Mouse (Mus musculus) neural tube, embryonic 11.5 days (tissue): ENCODE data around the gene Zfp536. TPM values are rescaled to one million over a fixed set of nuclear protein-coding genes. Genes with fewer than 3 reads are reported as not detected.

Experiments
- ATAC-seq: fragments of 200-750 bp; cut with Nextera tagmentation; 2 replicates; pipeline ENCODE4 v1.8.0; 2017; ENCODE audit warnings: moderate number of reproducible peaks, mild to moderate bottlenecking, moderate TSS enrichment, moderate library complexity; ENCODE audit not compliant: insufficient read depth, low FRiP score, low TSS enrichment
- DNase-seq: peaks from one replicate; pipeline ENCODE4 v3.0.0-alpha.2; 2015; ENCODE audit warnings: low spot score
- H3K27ac ChIP-seq: fragments of 300-500 bp; sonication (generic); 2 replicates; pipeline ENCODE4 v1.5.1; 2014; ENCODE audit warnings: low read depth, mild to moderate bottlenecking, low read length
- H3K27me3 ChIP-seq: fragments of 300-500 bp; sonication (generic); 2 replicates; pipeline ENCODE4 v1.6.1; 2014; ENCODE audit warnings: mild to moderate bottlenecking, low read length, mixed read lengths; ENCODE audit not compliant: control insufficient read depth, insufficient read depth
- H3K36me3 ChIP-seq: fragments of 300-500 bp; sonication (generic); 2 replicates; pipeline ENCODE4 v1.6.1; 2014; ENCODE audit warnings: mild to moderate bottlenecking, low read length, moderate library complexity, mixed read lengths; ENCODE audit not compliant: control insufficient read depth, insufficient read depth
- H3K4me1 ChIP-seq: fragments of 300-500 bp; sonication (generic); 2 replicates; pipeline ENCODE4 v1.6.1; 2014; ENCODE audit warnings: low read length, mixed read lengths; ENCODE audit not compliant: control insufficient read depth, insufficient read depth
- H3K4me2 ChIP-seq: fragments of 300-500 bp; sonication (generic); 2 replicates; pipeline ENCODE4 v1.6.1; 2014; ENCODE audit warnings: low read depth, mild to moderate bottlenecking, moderate library complexity
- H3K4me3 ChIP-seq: fragments of 300-500 bp; sonication (generic); 2 replicates; pipeline ENCODE4 v1.5.1; 2014; ENCODE audit warnings: low read depth, low read length
- H3K9ac ChIP-seq: fragments of 300-500 bp; sonication (generic); 2 replicates; pipeline ENCODE4 v1.6.1; 2014; ENCODE audit warnings: mild to moderate bottlenecking, low read length
- H3K9me3 ChIP-seq: fragments of 300-500 bp; sonication (generic); 2 replicates; pipeline ENCODE4 v1.6.1; 2016; ENCODE audit warnings: low read length; ENCODE audit not compliant: control insufficient read depth
- WGBS: fragments of 180-500 bp; shearing (Covaris S2); extraction: QIAGEN DNeasy Blood & Tissue Kit; methylation state at CpG from one replicate; pipeline ENCODE4 v1.1.7; 2014; 5-methylcytosine and 5-hydroxymethylcytosine counted together
- polyA plus RNA-seq: library from polyadenylated mRNA; unstranded; fragments of >200 nt; fragmentation: Nextera tagmentation; extraction: Ambion mirVana; gene quantifications from 2 replicates; pipeline ENCODE4 v1.2.1, GENCODE M21; 2014

Gene Zfp536
- polyA plus RNA-seq, 1 experiment from 2014 or later: 23.6 TPM

DNA sequence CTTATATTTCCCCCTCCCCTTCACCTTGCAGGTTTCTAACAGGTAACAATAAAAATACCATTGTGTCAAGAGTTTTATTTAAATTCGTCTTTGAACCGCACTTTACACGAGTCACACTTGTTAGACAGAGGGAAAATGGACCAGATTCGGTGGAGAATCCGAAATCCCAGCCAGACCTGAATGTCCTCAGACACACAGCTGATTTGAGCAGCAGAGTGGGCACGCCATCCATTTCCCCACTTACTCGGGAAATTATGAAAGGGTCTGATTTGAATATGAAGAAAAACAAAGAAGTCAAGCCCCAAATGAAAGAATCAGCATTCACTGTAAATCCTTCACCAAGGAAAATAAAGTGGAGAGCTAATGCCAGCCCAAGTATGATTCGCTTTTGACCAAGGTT lies 208.1 kb downstream of the Zfp536 start:
- Histone ChIP-seq H3K9me3 (no peaks in the 10 kb centered on the region), H3K27ac (peak overlapping the region; percentile 60; the same call in 1 of the 2 replicates), H3K27me3 (no peaks in the 10 kb centered on the region), H3K9ac (no peak overlapping the region), H3K4me3 (no peak overlapping the region), H3K4me1 (peaks cover 47% of the 10 kb centered on the region), H3K4me2 (no peak overlapping the region), H3K36me3 (no peaks in the 10 kb centered on the region; the same call in 1 of the 2 replicates)
- WGBS: 51% methylated on average over 8 of the region's 8 CpGs
- ATAC-seq (no peak), DNase-seq (no peak)

DNA sequence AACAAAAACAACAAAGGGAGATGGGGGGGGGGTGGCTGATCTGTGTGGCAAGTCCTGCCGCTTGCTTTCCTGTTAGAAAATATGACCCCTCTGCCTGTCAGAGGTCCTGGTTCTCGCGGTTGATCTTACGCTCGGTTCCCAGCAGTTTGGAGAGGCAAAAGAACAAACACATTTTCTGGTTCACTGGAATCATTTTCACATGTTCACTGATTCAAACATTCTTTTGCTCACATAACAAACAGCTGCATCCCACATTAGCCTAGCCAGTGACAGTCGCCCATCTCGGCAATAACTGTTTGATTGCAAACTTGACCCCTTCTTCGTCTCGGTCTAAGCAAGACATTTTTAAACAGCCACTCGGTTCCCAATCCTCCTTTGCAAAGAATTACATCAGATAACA lies 208.8 kb downstream of the Zfp536 start:
- 8% methylated on average over 10 of the region's 10 CpGs for WGBS
- Histone ChIP-seq H3K4me3 (no peak overlapping the region), H3K4me2 (peak overlapping the region; percentile 13), H3K4me1 (peaks cover 47% of the 10 kb centered on the region), H3K27me3 (no peaks in the 10 kb centered on the region), H3K27ac (0 out of 2 replicates have a peak overlapping the region, but pooled peaks have one; percentile 34), H3K36me3 (no peaks in the 10 kb centered on the region; the same call in 1 of the 2 replicates), H3K9ac (no peak overlapping the region), H3K9me3 (no peaks in the 10 kb centered on the region)
- peak; percentile 26 for DNase-seq
- no peak for ATAC-seq

DNA sequence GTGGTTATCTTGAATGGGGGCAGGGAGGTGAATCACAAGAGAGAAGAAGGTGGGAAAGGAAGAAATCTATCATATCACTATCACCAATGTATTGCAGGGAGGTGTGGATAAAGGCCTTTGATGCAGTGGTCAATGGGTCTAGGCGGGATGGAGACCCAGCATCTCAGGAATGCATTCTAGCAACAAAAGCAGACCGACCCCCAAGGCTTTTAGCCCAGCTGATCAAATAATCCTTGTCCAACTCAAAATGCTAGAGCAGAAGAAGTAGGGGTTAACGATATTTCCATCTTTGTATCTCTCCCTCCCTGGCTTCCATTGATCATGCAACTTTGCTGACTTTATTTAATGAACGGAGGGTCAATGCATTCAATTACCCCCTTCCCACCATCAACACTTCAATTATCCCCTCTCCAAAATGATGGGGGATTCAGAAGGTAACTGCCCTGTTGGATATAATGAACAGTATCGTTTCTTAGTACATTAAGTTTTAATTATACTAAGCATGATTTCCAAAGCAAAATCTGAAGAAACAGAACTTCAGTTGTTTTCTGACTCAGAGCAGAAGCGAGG lies 209.5 kb downstream of the Zfp536 start:
- ATAC-seq (no peak), DNase-seq (no peak)
- Histone ChIP-seq H3K4me2 (peak overlapping the region; percentile 13), H3K27me3 (no peaks in the 10 kb centered on the region), H3K27ac (peak overlapping the region; percentile 34; the same call in 1 of the 2 replicates), H3K4me3 (no peak overlapping the region), H3K4me1 (peaks cover 47% of the 10 kb centered on the region), H3K9me3 (no peaks in the 10 kb centered on the region), H3K36me3 (no peaks in the 10 kb centered on the region), H3K9ac (no peak overlapping the region)
- 15% methylated on average over 6 of the region's 6 CpGs for WGBS

DNA sequence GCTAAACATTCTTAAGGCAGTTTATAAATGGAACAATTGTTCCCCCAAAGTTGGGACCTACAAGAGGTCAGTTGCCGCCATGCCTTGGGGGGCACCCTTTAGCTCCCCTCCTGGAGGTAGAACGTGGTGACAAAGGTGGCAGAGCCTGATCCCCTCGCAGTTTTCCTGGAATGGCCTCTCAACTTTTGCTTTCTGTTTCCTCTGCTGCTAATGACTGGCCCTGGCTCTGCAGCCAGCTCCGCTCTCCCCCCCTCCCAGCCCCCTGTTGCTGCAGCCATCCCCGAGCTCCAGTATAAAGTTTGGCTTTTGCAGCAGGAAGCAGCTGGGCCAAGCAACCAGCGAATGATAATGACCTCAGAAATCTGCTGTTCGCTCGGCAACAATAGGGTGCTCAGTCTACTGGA lies 210.3 kb downstream of the Zfp536 start:
- WGBS: 4% methylated on average over 8 of the region's 8 CpGs
- peak; percentile 79 for DNase-seq
- Histone ChIP-seq H3K4me2 (peak overlapping the region; percentile 42), H3K4me3 (no peak overlapping the region), H3K9me3 (no peaks in the 10 kb centered on the region), H3K9ac (peak overlapping the region; percentile 33; the same call in 1 of the 2 replicates), H3K36me3 (no peaks in the 10 kb centered on the region), H3K4me1 (peaks cover 47% of the 10 kb centered on the region), H3K27ac (peak overlapping the region; percentile 54; the same call in 1 of the 2 replicates), H3K27me3 (no peaks in the 10 kb centered on the region)
- peak; percentile 66 for ATAC-seq

- Histone ChIP-seq H3K4me2 (peak overlapping the region; percentile 42; the same call in 1 of the 2 replicates), H3K27me3 (no peaks in the 10 kb centered on the region), H3K27ac (peak overlapping the region; percentile 54), H3K9me3 (no peaks in the 10 kb centered on the region), H3K4me3 (no peak overlapping the region), H3K4me1 (peaks cover 47% of the 10 kb centered on the region), H3K9ac (no peak overlapping the region), H3K36me3 (no peaks in the 10 kb centered on the region)
- 22% methylated on average over 7 of the region's 7 CpGs for WGBS
- DNase-seq: peak; percentile 40
- no peak for ATAC-seq
Observed at GRCm38 (mm10) chr7:37562505-37562904, 210.9 kb downstream of the Zfp536 start.

GRCm38 (mm10) chr7:37560581-37560980 lies 212.9 kb downstream of the Zfp536 start:
- 73% methylated on average over 7 of the region's 7 CpGs for WGBS
- Histone ChIP-seq H3K9ac (no peak overlapping the region), H3K4me3 (no peak overlapping the region), H3K27me3 (no peaks in the 10 kb centered on the region), H3K27ac (no peak overlapping the region), H3K4me1 (peaks cover 35% of the 10 kb centered on the region), H3K36me3 (no peaks in the 10 kb centered on the region), H3K9me3 (no peaks in the 10 kb centered on the region), H3K4me2 (no peak overlapping the region)
- DNase-seq: no peak
- no peak for ATAC-seq

DNA sequence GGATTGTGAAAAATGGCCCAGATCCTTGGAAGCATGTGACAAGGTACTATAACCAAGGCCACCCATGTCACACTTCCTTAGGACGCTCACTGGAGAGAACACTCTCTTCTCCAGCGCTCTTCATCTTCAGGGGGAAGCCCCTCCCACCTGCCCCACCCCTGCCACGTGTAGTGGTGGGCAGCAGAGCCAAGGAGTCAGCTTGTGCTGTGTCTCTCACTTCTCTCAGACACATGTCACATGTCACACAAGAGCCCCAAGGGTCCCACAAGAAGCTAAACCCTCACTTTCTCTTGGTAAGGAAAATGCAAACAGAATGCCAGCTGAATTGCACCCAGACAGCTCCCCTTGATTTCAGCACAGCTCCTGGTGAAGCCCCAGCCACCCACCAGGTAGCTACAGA lies 213.6 kb downstream of the Zfp536 start:
- Histone ChIP-seq H3K9ac (no peak overlapping the region), H3K9me3 (no peaks in the 10 kb centered on the region), H3K4me1 (peaks cover 28% of the 10 kb centered on the region), H3K27me3 (no peaks in the 10 kb centered on the region), H3K4me3 (no peak overlapping the region), H3K4me2 (no peak overlapping the region), H3K27ac (no peak overlapping the region), H3K36me3 (no peaks in the 10 kb centered on the region)
- no peak for ATAC-seq
- DNase-seq: no peak
- whole genome bisulfite sequencing: 53% methylated on average over 3 of the region's 3 CpGs

GRCm38 (mm10) chr7:37559341-37559740 lies 214.1 kb downstream of the Zfp536 start:
- 91% methylated on average over 6 of the region's 6 CpGs for WGBS
- no peaks in the 10 kb centered on the region for H3K9me3 ChIP-seq
- ATAC-seq: no peak
- no peak overlapping the region for H3K9ac ChIP-seq
- H3K27ac ChIP-seq: no peak overlapping the region
- no peak for DNase-seq
- H3K4me2 ChIP-seq: no peak overlapping the region
- H3K4me1 ChIP-seq: peaks cover 23% of the 10 kb centered on the region
- H3K4me3 ChIP-seq: no peak overlapping the region
- H3K36me3 ChIP-seq: no peaks in the 10 kb centered on the region
- no peaks in the 10 kb centered on the region for H3K27me3 ChIP-seq

DNA sequence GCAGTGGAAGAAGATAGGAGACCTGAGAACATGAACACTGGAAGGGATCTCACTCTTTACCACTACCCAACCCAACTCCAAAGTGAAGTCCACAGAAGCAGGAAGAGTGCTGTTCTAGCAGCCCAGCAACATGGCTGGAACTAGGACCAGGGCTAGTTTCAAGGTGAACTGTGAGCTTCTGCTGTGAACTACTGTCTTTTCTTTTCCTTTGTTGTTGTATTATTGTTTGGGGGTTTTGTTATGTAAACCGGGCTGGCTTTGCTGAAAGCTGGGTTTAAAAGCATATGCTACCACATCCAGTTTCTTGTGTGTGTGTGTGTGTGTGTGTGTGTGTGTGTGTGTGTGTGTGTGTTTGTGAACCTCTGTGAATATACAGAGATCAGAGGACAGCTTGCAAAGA lies 216.6 kb downstream of the Zfp536 start:
- Histone ChIP-seq H3K9me3 (no peaks in the 10 kb centered on the region), H3K36me3 (no peaks in the 10 kb centered on the region), H3K27me3 (no peaks in the 10 kb centered on the region), H3K9ac (no peak overlapping the region), H3K4me3 (no peak overlapping the region), H3K4me1 (peaks cover under 1% of the 10 kb centered on the region), H3K4me2 (no peak overlapping the region), H3K27ac (no peak overlapping the region)
- 78% methylated on average over 1 of the region's 1 CpGs for WGBS
- DNase-seq (no peak), ATAC-seq (no peak)
